Mouse (Mus musculus): ENCODE results near the gene Vipr1. TPM values are rescaled to one million over a fixed set of nuclear protein-coding genes. Genes with fewer than 3 reads are reported as not detected.

Gene Vipr1
- polyA plus RNA-seq, 1 experiment from 2014 or later: 0.63 TPM

DNA sequence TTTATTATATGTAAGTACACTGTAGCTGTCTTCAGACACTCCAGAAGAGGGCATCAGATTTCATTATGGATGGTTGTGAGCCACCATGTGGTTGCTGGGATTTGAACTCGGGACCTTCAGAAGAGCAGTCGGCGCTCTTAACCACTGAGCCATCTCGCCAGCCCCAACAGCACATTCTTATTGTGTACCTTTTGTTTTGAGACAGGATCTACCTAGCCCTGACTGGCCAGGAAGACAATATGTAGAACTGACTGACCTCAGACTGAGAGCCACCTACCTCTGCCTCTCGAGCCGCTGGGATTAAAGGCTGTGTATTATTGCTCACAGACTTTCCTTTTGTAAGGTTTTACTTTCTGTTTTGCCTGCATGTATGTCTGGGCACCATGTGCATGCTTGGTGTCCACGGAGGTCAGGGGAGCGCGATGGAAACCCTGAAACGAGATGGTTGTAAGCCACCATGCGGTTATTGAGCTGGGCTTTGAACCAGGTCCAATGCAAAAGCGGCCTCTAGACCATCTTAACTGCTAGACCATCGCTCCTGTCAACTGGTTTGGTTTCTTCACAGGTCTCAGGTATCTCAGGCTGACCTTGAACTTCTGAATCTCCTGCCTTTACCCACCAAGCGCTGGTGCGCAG is 75.7 kb downstream of the Vipr1 start:
- WGBS: 66% methylated on average over 15 of the region's 15 CpGs
- H3K4me1 ChIP-seq: peaks cover 15% of the 10 kb centered on the region; the same call in 1 of the 2 replicates
- H3K27ac ChIP-seq: peak overlapping the region; percentile 98
- H3K36me3 ChIP-seq: peaks cover 20% of the 10 kb centered on the region
- no peaks in the 10 kb centered on the region for H3K27me3 ChIP-seq (ENCODE audit: insufficient read depth, poor library complexity, severe bottlenecking)
- DNase-seq (ENCODE audit: low spot score): no peak
- 0 out of 2 replicates have a peak, but pooled peaks cover 2% of the 10 kb centered on the region for H3K9me3 ChIP-seq
- peak overlapping the region; percentile 94 for H3K4me3 ChIP-seq

DNA sequence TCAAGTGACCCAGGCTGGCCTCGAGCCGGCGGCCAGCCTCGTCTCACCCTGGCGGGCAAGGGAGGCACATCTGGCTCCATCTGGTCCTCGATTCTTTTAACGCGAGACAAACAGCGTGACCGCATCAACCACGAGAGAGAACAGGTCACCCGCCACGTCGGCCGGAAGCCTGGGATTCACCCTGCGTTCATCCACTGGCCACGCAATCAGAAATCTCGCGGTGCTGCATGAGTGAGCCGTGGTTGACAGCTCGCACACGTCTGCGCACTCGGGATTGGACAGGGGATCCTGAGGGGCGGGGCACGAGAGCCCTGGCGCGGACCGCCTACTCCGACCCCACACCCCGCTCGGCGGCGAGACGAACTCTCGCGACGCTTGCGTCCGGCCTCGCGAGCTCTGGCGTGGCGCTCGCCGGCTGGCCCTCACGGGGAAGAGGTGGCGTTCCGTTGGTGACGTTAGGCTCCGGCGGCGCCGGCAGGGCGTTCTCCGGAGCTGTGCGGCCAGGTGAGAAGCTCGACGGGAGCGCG is 76.3 kb downstream of the Vipr1 start, which contains the start of gene Nktr:
Gene Nktr, plus strand, starts transcription at position 378 of the 527 bp plus-strand sequence.
- DNase-seq (ENCODE audit: low spot score): peak; percentile 99
- under 1% methylated on average over 61 of the region's 61 CpGs for WGBS
- Histone ChIP-seq H3K36me3 (peaks cover 13% of the 10 kb centered on the region), H3K4me1 (peaks cover 15% of the 10 kb centered on the region; the same call in 1 of the 2 replicates), H3K27ac (peak within 1 kb of the TSS; percentile 98), H3K27me3 (ENCODE audit: insufficient read depth, poor library complexity, severe bottlenecking) (no peaks in the 10 kb centered on the region), H3K9me3 (0 out of 2 replicates have a peak, but pooled peaks cover 2% of the 10 kb centered on the region), H3K4me3 (peak within 1 kb of the TSS; percentile 94)

DNA sequence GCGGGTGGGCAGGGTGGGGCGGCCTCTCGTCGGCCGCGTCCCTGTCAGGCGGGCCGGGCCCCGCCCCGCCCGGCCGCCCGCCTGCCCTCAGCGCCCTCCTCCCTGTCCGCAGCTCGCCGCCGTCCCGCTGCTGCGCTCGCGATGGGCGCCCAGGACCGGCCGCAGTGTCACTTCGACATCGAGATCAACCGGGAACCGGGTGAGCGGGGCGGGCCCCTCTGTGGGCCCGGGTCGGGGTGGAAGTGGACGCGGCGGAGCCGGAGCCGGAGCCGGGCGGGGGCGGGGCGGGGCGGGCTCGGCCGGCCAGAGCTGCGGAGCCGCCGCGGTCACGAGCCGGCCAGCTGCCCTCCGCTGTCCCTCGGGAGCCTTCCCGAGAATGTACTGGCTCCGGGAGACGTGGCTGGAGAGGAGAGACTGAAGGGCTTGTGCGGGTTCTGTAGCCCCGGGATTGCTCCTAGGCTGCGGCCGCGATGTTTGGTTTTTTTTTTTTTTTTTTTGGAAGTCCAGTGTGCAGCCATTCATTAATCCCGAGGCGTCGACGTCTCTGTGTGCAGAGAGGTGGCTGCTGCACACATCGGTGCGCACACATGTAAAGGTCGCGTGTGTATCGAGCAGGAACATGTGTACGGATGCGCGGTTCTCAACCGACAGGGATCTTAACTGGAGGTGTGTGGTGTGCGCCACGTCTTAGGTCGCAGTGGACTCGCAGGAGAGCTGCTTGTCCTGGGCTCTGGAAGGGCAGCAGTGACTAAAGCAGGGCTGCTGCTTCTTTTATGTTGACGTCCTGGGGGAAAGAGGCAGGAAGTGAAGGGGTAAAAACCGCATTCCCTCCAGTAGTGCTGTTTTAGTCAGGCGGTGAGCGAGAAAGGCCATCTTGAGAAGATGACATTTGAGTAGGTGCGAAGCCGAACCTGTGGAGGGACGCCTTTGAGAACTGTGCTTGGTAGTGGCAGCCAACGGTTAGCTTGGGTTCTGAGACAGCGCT is 77.1 kb downstream of the Vipr1 start:
- Histone ChIP-seq H3K4me3 (peak overlapping the region; percentile 94), H3K9me3 (0 out of 2 replicates have a peak, but pooled peaks cover 2% of the 10 kb centered on the region), H3K27me3 (ENCODE audit: insufficient read depth, poor library complexity, severe bottlenecking) (no peaks in the 10 kb centered on the region), H3K36me3 (peaks cover 12% of the 10 kb centered on the region; the same call in 1 of the 2 replicates), H3K27ac (peak overlapping the region; percentile 98), H3K4me1 (peaks cover 15% of the 10 kb centered on the region; the same call in 1 of the 2 replicates)
- under 1% methylated on average over 80 of the region's 87 CpGs for WGBS
- DNase-seq (ENCODE audit: low spot score): no peak

Other genes with a start within 250 kb of the Vipr1 start
- gene Cck, start 147.0 kb upstream of the Vipr1 start, polyA plus RNA-seq (2016; fragmentation: Nextera tagmentation; extraction: Ambion mirVana): 11.2 and 12.5 TPM in 2 replicates
- gene Lyzl4, start 620 bp upstream of the Vipr1 start, polyA plus RNA-seq (2016; fragmentation: Nextera tagmentation; extraction: Ambion mirVana): not detected in 2 replicates
- gene Sec22c, start 62.8 kb downstream of the Vipr1 start, polyA plus RNA-seq (2016; fragmentation: Nextera tagmentation; extraction: Ambion mirVana): 7.0 and 8.8 TPM in 2 replicates
- gene Ss18l2, start 67.6 kb downstream of the Vipr1 start, polyA plus RNA-seq (2016; fragmentation: Nextera tagmentation; extraction: Ambion mirVana): 115 and 138 TPM in 2 replicates
- gene Nktr, start 76.5 kb downstream of the Vipr1 start, polyA plus RNA-seq (2016; fragmentation: Nextera tagmentation; extraction: Ambion mirVana): 48.7 and 49.8 TPM in 2 replicates
- 6.3 and 7.2 TPM in 2 replicates for gene Zfp651, start 116.6 kb downstream of the Vipr1 start, polyA plus RNA-seq (2016; fragmentation: Nextera tagmentation; extraction: Ambion mirVana)
- gene Klhl40, start 134.9 kb downstream of the Vipr1 start, polyA plus RNA-seq (2016; fragmentation: Nextera tagmentation; extraction: Ambion mirVana): 0.36 and 0.38 TPM in 2 replicates
- gene Hhatl, start 149.8 kb downstream of the Vipr1 start, polyA plus RNA-seq (2016; fragmentation: Nextera tagmentation; extraction: Ambion mirVana): 0.84 and 2.0 TPM in 2 replicates
- 0.21 and 0.28 TPM in 2 replicates for gene Ccdc13, start 196.7 kb downstream of the Vipr1 start, polyA plus RNA-seq (2016; fragmentation: Nextera tagmentation; extraction: Ambion mirVana)
- 254 and 270 TPM in 2 replicates for gene Higd1a, start 215.6 kb downstream of the Vipr1 start, polyA plus RNA-seq (2016; fragmentation: Nextera tagmentation; extraction: Ambion mirVana)